Mouse (Mus musculus): ENCODE data around the gene Saa2. TPM values are rescaled to one million over a fixed set of nuclear protein-coding genes. Genes with fewer than 3 reads are reported as not detected.

Gene Saa2
- polyA plus RNA-seq, 1 experiment = not detected

DNA sequence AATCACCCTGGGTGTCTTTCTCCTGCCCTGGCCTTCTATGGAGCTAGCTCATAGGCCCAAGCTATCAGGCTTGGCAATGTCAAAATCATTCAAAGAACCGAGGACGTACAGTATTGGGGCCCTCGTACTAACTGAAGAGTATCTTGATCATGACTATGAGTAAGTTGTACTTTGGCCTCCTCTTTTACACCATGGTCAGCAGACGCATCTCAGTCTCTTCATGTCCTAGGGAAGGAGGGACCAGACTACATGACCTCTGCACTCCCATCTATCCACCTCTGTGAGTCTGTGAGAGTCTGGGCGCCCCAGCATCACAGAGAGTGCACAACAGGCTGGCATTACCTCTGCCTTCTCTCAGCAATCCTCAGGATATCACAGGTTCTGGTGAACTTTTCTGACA is 11.0 kb downstream of the Saa2 start:
- no peak for DNase-seq (ENCODE audit: low spot score)

DNA sequence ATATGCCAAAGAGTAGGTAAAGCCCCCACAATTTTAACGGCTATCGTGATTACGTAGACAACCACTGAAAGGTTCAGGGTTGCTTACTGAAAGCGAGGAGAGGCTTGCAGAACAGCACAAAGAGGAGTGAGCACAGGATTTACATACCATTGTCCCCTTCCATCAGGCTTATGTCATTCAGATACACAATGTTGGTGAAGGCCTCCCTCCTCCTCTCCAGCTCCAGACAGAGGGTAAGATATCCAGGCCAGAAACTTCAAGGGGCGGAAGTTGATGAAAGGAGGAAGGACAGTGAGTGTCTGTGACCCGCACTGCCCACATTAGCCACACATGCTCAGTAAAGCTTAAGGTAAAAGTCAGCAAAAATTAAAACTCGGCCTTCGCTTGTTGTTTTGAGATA is 13.1 kb downstream of the Saa2 start:
- DNase-seq (ENCODE audit: low spot score) = no peak

DNA sequence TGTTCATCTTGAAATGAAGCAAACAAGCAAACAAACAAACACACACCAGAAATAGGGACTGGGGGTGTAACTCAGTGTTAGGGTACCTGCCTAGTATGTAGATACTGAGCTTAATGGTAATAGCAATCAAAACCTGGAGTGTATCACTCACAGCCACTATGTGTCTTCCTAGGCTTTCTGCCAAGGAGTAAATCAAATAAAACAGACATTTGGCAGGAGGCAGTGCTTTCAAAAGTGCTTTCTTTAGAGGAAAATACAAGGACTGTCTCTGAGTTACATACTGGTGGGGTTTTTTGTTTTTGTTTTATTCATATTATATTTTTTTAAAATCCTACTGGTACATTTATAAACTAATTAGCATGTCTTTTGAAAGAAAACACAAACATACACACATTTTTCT is 15.8 kb downstream of the Saa2 start:
- no peak for DNase-seq (ENCODE audit: low spot score)

DNA sequence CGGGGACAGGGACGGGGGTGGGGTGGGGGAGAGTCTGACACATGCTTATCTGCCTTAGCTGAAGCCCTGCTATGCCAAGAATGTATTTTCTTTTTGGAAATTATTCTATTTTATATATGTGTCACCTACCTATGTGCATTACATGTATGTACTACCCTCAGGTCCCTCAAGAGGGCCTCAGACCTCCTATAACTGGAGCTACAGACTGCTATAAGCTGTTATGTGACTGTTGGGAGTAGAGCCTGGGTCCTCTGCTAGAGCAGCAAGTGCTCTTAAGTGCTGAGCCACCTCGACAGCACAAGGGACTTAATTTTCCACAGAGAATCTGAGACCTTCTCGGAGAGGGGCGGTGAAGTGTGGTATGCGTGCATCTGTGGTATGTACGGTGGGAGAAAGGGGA is 16.9 kb downstream of the Saa2 start:
- no peak for DNase-seq (ENCODE audit: low spot score)

DNA sequence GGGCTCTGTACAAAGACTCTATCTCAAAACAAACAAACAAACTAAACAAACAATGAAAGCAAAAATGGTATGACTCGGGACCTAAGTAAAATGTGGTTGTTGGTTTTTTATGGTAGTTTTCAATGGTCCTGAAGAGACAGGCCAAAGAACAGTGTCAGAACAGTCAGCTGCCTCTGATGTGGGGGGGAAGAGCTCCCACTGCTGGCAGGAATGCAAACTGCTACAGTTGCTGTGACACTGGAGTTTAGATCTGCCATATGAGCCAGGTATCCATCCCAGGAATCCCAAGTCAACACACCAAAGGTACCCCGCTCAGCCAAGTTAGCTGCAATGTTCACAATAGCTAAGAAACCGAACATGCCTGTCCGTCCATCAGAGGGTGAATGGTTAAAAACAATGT is 19.1 kb downstream of the Saa2 start:
- DNase-seq (ENCODE audit: low spot score) = no peak

DNA sequence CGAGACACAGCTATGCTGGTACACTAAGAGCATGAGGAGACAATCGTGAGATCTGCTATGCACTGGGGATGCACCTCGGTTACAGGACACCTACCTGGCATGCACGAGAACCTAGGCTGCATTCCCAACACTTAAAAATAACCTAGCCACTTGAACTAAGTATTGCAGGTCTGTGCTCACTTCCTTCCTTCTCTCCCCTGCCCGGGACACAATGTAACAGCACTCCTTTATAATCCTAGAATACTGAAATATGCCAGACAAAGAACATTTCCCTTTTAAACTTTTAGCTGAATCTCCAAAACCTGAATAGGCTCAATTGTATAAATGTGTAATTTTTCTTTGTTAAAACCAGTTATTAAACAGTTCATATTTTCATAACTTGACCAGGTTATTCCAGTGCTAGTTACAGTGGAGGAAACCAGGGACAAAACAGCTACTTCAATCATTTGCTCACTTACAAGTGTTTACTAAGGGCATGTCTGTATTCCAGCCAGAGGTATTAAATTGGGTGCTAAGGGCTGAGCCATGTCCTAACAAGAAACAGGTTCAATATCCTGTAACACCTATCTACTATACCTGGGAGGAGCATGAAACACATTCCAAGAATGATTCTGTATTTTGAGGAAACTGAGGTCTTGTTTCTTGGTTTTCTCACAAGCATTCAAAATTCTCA is 37.7 kb downstream of the Saa2 start:
- no peak for DNase-seq (ENCODE audit: low spot score)

DNA sequence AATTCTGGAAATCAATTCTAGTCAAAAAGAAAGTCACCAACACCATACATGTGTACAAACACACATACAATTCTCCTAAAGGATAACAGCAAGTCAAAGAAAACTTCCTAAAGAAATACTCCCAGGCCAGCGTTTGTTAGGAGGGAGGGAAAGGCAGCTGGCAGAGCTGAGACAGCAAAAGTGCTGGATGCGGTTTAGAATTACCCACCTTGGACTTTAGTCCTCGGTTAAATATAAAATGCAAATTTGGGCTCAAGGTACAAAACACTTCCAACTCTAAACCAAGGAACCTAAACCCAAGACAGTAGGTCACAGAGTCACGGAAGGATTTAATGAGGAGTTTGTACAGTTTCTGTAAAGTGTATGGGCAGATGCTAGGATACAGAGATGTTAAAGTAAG is 42.3 kb downstream of the Saa2 start:
- DNase-seq (ENCODE audit: low spot score) = no peak

DNA sequence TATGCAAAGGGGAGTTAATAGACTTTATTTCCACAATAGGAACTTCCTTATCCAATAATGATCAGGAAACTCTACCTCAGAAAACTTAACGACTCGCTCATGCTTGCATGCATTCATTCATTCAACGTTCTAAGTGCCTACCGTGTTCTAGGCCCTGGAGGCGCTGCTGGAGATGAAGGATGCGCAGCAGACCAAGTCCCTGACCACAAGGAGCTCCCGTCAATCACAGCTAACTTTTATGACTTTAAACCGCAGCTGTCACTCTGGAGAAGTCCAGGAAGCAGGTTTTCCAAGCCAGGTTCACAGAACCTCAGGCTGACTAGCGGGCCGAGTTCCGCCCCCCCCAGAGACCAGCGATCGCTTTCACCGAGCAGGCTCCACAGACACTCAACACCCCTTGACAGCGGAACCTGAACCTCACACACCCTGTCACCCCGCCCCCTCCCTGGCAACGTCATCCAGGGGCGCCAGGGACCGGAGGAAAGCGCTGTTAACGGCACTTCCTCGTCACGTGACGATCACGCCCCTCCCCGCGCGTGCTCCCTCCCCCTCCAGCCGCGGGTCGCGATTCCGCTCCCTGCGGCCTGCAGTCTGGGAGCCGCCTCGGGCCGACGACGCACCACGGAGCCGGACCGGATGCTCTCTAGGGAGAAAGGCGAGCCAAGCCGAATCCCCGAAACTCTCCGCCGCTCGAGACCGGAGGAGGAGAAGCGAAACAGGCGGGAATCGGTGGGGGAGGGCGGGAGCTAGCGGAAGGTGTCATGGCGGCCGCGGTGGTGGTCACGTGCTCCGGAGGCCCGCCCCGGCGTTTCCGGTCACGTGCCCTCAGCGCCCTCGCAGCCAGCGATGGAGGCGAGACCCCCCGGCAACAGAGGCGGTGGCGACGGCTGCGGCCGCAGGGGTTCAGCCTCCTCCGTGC is 44.0 kb downstream of the Saa2 start, which contains the start of the genes Hps5 and Gtf2h1:
Gene Hps5, minus strand, starts transcription at position 778 of the 919 bp plus-strand sequence.
Gene Gtf2h1, plus strand, starts transcription at position 817 of the 919 bp plus-strand sequence.
- DNase-seq (ENCODE audit: low spot score) = peak; percentile 93

DNA sequence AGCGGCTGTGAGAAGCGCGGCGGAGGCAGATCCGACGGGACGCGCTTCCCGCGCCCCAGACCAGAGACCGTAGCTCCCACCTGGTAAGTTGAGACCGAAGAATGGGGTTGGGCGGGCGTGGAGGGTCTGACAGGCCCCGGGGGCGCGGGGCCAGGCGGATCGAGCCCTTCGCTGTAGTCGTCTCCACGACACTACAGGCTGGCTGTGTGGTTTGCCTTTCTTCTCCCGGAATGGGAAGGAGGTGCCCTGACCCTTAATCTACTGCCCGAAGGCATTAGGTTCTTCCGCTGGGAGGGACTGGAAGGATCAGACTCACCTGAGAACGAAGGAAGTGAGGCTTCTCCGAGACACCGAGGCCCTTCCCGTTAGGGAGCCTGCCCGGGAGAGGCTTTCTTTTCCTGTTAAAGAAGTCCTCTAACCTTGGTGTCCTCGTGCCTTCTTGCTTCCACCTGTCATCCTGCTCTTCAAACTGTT is 44.7 kb downstream of the Saa2 start:
- DNase-seq (ENCODE audit: low spot score) = no peak

DNA sequence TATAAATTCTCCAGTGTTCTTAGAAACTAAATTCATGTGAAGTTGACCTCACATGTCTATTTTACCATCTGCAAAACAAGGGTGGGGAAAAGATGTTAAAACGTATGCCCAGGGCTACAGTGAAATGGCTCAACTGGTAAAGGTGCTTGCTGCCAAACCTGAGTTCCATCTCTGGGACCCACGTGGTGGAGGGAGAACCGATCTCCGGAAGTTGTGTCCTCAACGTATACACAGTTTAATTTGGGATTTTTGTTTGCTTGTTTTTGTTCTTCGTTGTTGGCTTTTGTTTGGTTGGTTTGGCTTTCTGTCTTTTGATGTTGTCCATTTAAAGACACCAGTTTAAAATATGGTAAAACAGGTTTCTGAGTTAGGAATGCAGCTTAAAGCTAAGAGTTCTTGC is 45.2 kb downstream of the Saa2 start:
- no peak for DNase-seq (ENCODE audit: low spot score)

Other genes with a start within 250 kb of the Saa2 start
- gene Sergef, start 112.0 kb upstream of the Saa2 start, polyA plus RNA-seq (2012; rRNA removed) = 7.2 and 7.5 TPM in 2 replicates
- gene Tph1, start 79.3 kb upstream of the Saa2 start, polyA plus RNA-seq (2012; rRNA removed) = 0.12 TPM in 2 replicates
- gene Saal1, start 41.1 kb upstream of the Saa2 start, polyA plus RNA-seq (2012; rRNA removed) = 8.5 TPM in 2 replicates
- 0.87 and 1.7 TPM in 2 replicates for gene Saa3, start 36.1 kb upstream of the Saa2 start, polyA plus RNA-seq (2012; rRNA removed)
- gene Saa4, start 19.2 kb upstream of the Saa2 start, polyA plus RNA-seq (2012; rRNA removed) = not detected in 2 replicates
- not detected in 2 replicates for gene Saa1, start 8.8 kb upstream of the Saa2 start, polyA plus RNA-seq (2012; rRNA removed)
- gene Hps5, start 44.3 kb downstream of the Saa2 start, polyA plus RNA-seq (2012; rRNA removed) = 22.3 and 23.1 TPM in 2 replicates
- 27.8 and 30.3 TPM in 2 replicates for gene Gtf2h1, start 44.3 kb downstream of the Saa2 start, polyA plus RNA-seq (2012; rRNA removed)
- gene Ldha, start 89.7 kb downstream of the Saa2 start, polyA plus RNA-seq (2012; rRNA removed) = 354 and 368 TPM in 2 replicates
- gene Ldhc, start 109.4 kb downstream of the Saa2 start, polyA plus RNA-seq (2012; rRNA removed) = not detected in 2 replicates
- gene Tsg101, start 168.2 kb downstream of the Saa2 start, polyA plus RNA-seq (2012; rRNA removed) = 43.6 and 44.5 TPM in 2 replicates
- 11.7 and 12.0 TPM in 2 replicates for gene Uevld, start 206.7 kb downstream of the Saa2 start, polyA plus RNA-seq (2012; rRNA removed)
- not detected in 2 replicates for gene Gm9999, start 231.8 kb downstream of the Saa2 start, polyA plus RNA-seq (2012; rRNA removed)

Data from urinary bladder, adult 2 months (tissue).